Mouse (Mus musculus): Measurements from ENCODE around the gene Gm826. TPM values are rescaled to one million over a fixed set of nuclear protein-coding genes. Genes with fewer than 3 reads are reported as not detected.

Gm826 gene
- polyA plus RNA-seq, 1 experiment from 2014 or later: not detected

DNA sequence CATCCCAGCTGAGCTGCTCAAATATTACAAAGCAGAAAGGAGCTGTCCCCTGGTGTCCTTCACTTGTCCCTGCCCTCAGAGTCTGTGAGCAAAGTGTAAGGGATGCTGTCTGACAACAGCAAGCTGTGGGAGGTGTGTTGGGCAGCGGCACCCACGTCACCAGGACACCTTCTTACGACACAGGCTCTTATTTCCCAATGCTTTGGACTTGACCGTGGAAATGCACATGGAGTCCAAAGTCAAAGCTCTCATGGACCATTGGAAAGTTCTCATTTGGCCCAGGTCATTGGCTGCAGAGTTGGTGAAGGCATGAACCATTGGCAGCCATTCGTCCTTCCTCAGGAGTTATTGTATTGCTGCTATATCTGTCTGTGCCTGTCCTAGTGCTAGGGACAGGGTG lies 5.6 kb upstream of the Gm826 start:
- H3K27ac ChIP-seq (ENCODE audit: low read length): no peak overlapping the region
- no peak for ATAC-seq
- no peak overlapping the region for H3K4me2 ChIP-seq (ENCODE audit: low read length)
- no peaks in the 10 kb centered on the region for H3K9me3 ChIP-seq (ENCODE audit: control insufficient read depth, low read length)
- no peaks in the 10 kb centered on the region for H3K36me3 ChIP-seq (ENCODE audit: control insufficient read depth, insufficient read depth)
- H3K4me3 ChIP-seq (replicated peaks; ENCODE audit: low read length): no peak overlapping the region
- no peaks in the 10 kb centered on the region for H3K27me3 ChIP-seq (replicated peaks; ENCODE audit: control insufficient read depth, insufficient read depth, low read length)
- H3K4me1 ChIP-seq (replicated peaks; ENCODE audit: control insufficient read depth, insufficient read depth, low read length): no peaks in the 10 kb centered on the region; the same call in 1 of the 2 replicates
- no peak overlapping the region for H3K9ac ChIP-seq (replicated peaks; ENCODE audit: low read depth, low read length)
- 91% methylated on average over 5 of the region's 5 CpGs for WGBS

DNA sequence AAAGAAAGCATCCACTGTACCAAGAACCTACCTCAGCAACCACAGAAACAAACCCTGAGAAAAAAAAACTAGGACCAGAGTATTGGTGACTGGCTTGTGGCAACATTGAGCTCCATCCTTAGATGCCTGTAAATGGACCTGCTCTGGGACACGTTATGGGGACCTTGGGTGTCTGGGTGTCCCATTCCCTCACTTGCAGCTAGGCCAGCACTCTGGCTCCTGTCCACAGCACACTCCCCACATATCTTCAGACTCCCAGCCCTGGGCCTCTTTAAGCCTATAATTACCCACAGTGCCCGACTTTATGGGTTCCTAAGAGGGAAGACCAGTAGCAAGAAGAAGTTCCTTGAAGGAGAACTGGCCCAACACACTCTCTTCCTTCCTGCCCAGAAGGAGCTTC lies 2.1 kb upstream of the Gm826 start:
- H3K9me3 ChIP-seq (ENCODE audit: control insufficient read depth, low read length): no peaks in the 10 kb centered on the region
- H3K27ac ChIP-seq (ENCODE audit: low read length): no peak overlapping the region
- H3K27me3 ChIP-seq (replicated peaks; ENCODE audit: control insufficient read depth, insufficient read depth, low read length): no peaks in the 10 kb centered on the region
- no peak overlapping the region for H3K9ac ChIP-seq (replicated peaks; ENCODE audit: low read depth, low read length)
- H3K36me3 ChIP-seq (ENCODE audit: control insufficient read depth, insufficient read depth): no peaks in the 10 kb centered on the region
- peaks cover 3% of the 10 kb centered on the region for H3K4me1 ChIP-seq (replicated peaks; ENCODE audit: control insufficient read depth, insufficient read depth, low read length)
- H3K4me3 ChIP-seq (replicated peaks; ENCODE audit: low read length): no peak overlapping the region
- no peak for ATAC-seq
- no peak overlapping the region for H3K4me2 ChIP-seq (ENCODE audit: low read length)
- WGBS: 65% methylated on average over 2 of the region's 2 CpGs

DNA sequence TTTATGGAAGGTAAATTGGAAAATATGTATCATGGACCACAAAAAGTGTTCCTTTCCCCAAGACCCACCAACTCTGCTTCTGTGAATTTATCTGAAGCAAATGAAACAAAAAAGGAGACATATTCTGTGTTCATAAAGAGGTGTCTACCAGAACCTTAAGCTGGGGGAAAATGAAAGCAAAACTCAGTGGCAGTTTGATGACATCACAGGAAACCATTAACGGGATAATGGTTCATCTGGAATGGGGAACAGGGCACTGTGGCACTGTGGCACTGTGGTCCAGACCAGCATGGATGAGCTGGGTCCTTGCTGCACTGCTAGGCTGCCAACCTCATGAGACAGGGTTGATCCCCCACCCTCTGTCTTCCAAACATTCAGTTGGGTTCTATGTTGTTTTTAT lies 1.1 kb upstream of the Gm826 start:
- Histone ChIP-seq H3K9ac (replicated peaks; ENCODE audit: low read depth, low read length) (no peak overlapping the region), H3K4me3 (replicated peaks; ENCODE audit: low read length) (no peak overlapping the region), H3K4me1 (replicated peaks; ENCODE audit: control insufficient read depth, insufficient read depth, low read length) (peaks cover 3% of the 10 kb centered on the region), H3K36me3 (ENCODE audit: control insufficient read depth, insufficient read depth) (no peaks in the 10 kb centered on the region), H3K9me3 (ENCODE audit: control insufficient read depth, low read length) (no peaks in the 10 kb centered on the region), H3K27me3 (replicated peaks; ENCODE audit: control insufficient read depth, insufficient read depth, low read length) (no peaks in the 10 kb centered on the region), H3K4me2 (ENCODE audit: low read length) (no peak overlapping the region), H3K27ac (ENCODE audit: low read length) (no peak overlapping the region)
- WGBS: 43% methylated on average over 1 of the region's 1 CpGs
- no peak for ATAC-seq

DNA sequence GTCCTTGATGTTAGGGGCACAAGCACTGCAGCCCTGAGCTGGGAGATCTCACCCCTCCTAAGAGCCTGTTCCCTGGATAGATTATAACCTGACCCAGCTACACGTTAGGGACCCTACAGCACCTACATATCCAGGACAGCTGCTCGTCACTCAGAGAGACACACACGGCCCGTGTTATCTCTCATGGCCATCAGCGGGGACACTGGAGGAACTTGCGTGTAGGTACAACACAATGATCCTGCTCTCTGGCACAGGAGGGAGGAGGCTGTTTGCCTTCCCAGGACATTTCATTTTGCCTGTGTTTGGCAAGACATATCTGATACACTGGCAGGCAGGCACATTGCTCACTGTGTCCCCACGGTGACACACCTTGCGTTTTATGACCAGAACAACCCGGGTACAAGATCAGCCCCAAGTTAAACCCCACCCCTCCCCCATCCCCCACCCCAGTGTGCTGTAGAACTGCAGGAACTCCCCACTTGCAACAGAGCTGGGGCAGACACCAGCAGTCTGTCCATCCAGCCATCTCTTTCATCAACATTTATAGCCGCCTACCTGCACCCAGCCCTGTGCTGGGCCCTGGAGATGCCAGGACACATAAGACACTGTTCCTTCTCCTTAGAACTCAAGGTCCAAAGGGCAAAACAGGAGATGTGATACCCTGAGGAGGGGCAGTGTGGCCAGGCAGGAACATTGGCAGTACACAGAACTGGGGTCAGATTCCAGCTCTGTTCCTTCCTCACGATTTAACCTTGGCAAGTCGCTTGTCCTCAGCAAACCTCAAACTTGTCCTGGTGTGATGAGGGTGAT lies 1.2 kb downstream of the Gm826 start:
- Histone ChIP-seq H3K27ac (ENCODE audit: low read length) (no peak overlapping the region), H3K4me3 (replicated peaks; ENCODE audit: low read length) (no peak overlapping the region), H3K4me2 (ENCODE audit: low read length) (no peak overlapping the region), H3K36me3 (ENCODE audit: control insufficient read depth, insufficient read depth) (no peaks in the 10 kb centered on the region), H3K27me3 (replicated peaks; ENCODE audit: control insufficient read depth, insufficient read depth, low read length) (no peaks in the 10 kb centered on the region), H3K4me1 (replicated peaks; ENCODE audit: control insufficient read depth, insufficient read depth, low read length) (peaks cover 6% of the 10 kb centered on the region), H3K9me3 (ENCODE audit: control insufficient read depth, low read length) (no peaks in the 10 kb centered on the region), H3K9ac (replicated peaks; ENCODE audit: low read depth, low read length) (no peak overlapping the region)
- WGBS: 94% methylated on average over 12 of the region's 12 CpGs
- ATAC-seq: no peak

DNA sequence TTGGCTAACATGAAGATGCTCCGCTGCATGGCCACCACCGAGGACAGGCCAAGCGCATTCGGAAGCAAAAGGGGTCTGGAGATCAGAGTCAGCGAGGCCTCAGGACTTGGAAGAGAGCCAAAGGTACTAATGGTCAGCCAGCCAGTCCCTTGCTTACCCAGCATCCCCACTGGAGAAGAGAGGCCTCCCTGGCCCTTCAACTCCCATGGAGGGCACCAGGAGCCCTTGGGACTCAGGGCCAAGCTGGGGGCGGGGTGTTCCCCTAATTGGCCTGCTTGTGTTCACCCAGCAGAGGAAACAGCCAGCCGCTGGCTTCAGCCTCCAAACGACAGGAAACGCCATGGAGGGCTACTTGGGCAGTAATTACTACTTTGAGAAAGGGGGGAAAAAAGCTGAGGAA lies 5.1 kb downstream of the Gm826 start:
- no peak overlapping the region for H3K4me3 ChIP-seq (replicated peaks; ENCODE audit: low read length)
- no peaks in the 10 kb centered on the region for H3K9me3 ChIP-seq (ENCODE audit: control insufficient read depth, low read length)
- 44% methylated on average over 9 of the region's 9 CpGs for WGBS
- H3K4me1 ChIP-seq (replicated peaks; ENCODE audit: control insufficient read depth, insufficient read depth, low read length): peaks cover 3% of the 10 kb centered on the region; the same call in 1 of the 2 replicates
- H3K27me3 ChIP-seq (replicated peaks; ENCODE audit: control insufficient read depth, insufficient read depth, low read length): no peaks in the 10 kb centered on the region
- no peak overlapping the region for H3K27ac ChIP-seq (ENCODE audit: low read length)
- no peak overlapping the region for H3K9ac ChIP-seq (replicated peaks; ENCODE audit: low read depth, low read length)
- H3K4me2 ChIP-seq (ENCODE audit: low read length): no peak overlapping the region
- no peak for ATAC-seq
- no peaks in the 10 kb centered on the region for H3K36me3 ChIP-seq (ENCODE audit: control insufficient read depth, insufficient read depth)

DNA sequence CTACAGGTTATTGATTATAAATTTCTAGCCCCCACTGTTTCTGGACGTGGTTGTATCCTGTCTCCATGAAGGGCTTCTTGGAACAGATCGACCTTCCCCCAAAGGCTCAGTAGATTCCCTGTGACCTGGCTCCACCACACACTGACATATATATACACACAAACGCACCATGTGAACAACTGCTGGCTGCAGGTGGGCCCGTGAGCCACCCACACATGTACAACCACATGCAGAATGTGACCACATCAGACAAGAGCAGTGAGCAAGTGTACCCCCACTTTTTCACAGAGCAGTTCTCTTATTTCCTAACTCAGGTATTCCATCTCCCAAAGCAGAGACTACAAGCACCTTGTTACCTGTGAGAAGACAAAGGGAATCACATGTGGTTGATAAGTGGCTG lies 6.2 kb downstream of the Gm826 start:
- no peak overlapping the region for H3K4me3 ChIP-seq (replicated peaks; ENCODE audit: low read length)
- no peaks in the 10 kb centered on the region for H3K9me3 ChIP-seq (ENCODE audit: control insufficient read depth, low read length)
- H3K4me2 ChIP-seq (ENCODE audit: low read length): no peak overlapping the region
- no peak overlapping the region for H3K9ac ChIP-seq (replicated peaks; ENCODE audit: low read depth, low read length)
- H3K4me1 ChIP-seq (replicated peaks; ENCODE audit: control insufficient read depth, insufficient read depth, low read length): peaks cover 3% of the 10 kb centered on the region; the same call in 1 of the 2 replicates
- 90% methylated on average over 4 of the region's 4 CpGs for WGBS
- no peak for ATAC-seq
- no peaks in the 10 kb centered on the region for H3K36me3 ChIP-seq (ENCODE audit: control insufficient read depth, insufficient read depth)
- H3K27me3 ChIP-seq (replicated peaks; ENCODE audit: control insufficient read depth, insufficient read depth, low read length): no peaks in the 10 kb centered on the region
- H3K27ac ChIP-seq (ENCODE audit: low read length): no peak overlapping the region

DNA sequence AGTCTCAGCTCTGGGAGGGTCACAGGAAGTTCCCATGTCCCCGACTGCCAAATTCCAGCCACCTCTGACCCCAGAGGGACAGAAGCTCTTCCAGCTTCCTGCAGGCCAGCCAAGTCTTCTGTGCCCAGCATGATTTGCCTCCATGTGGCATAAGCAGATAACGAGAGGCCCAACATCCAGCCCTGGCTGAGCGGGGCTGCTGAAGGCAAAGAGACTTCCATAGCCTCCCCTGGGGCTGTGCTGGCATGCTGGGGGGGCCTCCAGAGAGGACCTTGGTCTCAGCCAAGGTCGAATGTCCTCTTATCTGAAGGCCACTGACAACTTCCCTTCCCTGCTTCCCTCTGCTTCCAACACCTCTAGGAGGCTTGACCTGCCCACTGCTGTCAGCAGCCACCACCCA lies 6.8 kb downstream of the Gm826 start:
- Histone ChIP-seq H3K27ac (ENCODE audit: low read length) (no peak overlapping the region), H3K9me3 (ENCODE audit: control insufficient read depth, low read length) (no peaks in the 10 kb centered on the region), H3K4me3 (replicated peaks; ENCODE audit: low read length) (no peak overlapping the region), H3K4me1 (replicated peaks; ENCODE audit: control insufficient read depth, insufficient read depth, low read length) (peaks cover 3% of the 10 kb centered on the region; the same call in 1 of the 2 replicates), H3K9ac (replicated peaks; ENCODE audit: low read depth, low read length) (no peak overlapping the region), H3K36me3 (ENCODE audit: control insufficient read depth, insufficient read depth) (no peaks in the 10 kb centered on the region), H3K4me2 (ENCODE audit: low read length) (no peak overlapping the region), H3K27me3 (replicated peaks; ENCODE audit: control insufficient read depth, insufficient read depth, low read length) (no peaks in the 10 kb centered on the region)
- ATAC-seq: no peak
- 51% methylated on average over 4 of the region's 4 CpGs for WGBS

DNA sequence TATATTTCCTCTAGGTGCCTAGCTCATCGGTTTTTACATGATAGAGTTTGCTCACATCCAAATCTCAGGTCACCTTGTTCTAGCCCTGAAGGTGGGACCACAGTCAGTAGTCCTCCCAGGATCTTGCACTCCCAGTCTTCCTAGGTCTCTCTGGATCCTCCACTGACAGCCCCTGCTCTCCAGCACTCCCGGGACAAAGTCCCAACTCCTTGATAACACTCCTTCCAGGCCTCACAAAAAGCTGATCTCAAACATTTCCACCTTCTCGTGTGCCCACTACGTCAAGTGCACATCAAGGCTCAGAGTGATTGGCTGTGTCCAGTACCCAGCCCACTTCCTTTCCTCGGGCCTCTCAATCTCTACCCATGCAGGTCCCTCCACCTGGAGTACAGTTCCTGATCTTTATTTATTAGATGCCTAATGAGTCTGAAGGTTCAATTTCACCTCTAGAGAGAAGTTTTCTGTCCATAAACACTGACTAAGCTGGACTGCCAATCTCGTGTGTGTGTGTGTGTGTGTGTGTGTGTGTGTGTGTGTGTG lies 8.8 kb downstream of the Gm826 start:
- peaks cover 3% of the 10 kb centered on the region; the same call in 1 of the 2 replicates for H3K4me1 ChIP-seq (replicated peaks; ENCODE audit: control insufficient read depth, insufficient read depth, low read length)
- no peak overlapping the region for H3K4me3 ChIP-seq (replicated peaks; ENCODE audit: low read length)
- H3K27me3 ChIP-seq (replicated peaks; ENCODE audit: control insufficient read depth, insufficient read depth, low read length): no peaks in the 10 kb centered on the region
- ATAC-seq: no peak
- H3K9ac ChIP-seq (replicated peaks; ENCODE audit: low read depth, low read length): no peak overlapping the region
- H3K36me3 ChIP-seq (ENCODE audit: control insufficient read depth, insufficient read depth): no peaks in the 10 kb centered on the region
- H3K9me3 ChIP-seq (ENCODE audit: control insufficient read depth, low read length): no peaks in the 10 kb centered on the region
- H3K27ac ChIP-seq (ENCODE audit: low read length): no peak overlapping the region
- no peak overlapping the region for H3K4me2 ChIP-seq (ENCODE audit: low read length)
- WGBS: 83% methylated on average over 6 of the region's 6 CpGs

DNA sequence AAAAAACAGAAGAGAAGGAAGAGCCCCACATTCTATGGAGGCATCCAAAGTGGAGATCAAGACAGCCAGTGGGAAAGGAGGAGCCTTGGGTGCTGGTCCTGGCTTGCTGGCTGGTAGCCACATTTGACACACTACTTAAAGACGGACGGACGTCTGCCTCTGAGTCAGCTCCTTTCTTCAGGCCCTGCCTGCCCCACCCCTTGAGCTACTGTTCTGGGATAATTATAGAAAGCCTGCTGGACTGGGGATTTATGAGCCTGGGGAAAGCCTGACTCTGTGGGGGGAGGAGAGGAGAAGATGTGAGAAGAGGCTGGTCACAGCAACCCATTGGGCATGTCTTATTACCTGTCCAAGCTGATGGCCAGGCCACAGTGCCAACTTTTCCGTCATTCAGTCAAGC lies 12.1 kb downstream of the Gm826 start:
- H3K9ac ChIP-seq (replicated peaks; ENCODE audit: low read depth, low read length): no peak overlapping the region
- H3K4me3 ChIP-seq (replicated peaks; ENCODE audit: low read length): no peak overlapping the region
- no peak overlapping the region for H3K27ac ChIP-seq (ENCODE audit: low read length)
- H3K9me3 ChIP-seq (ENCODE audit: control insufficient read depth, low read length): no peaks in the 10 kb centered on the region
- no peak overlapping the region for H3K4me2 ChIP-seq (ENCODE audit: low read length)
- WGBS: 39% methylated on average over 4 of the region's 4 CpGs
- H3K4me1 ChIP-seq (replicated peaks; ENCODE audit: control insufficient read depth, insufficient read depth, low read length): no peaks in the 10 kb centered on the region
- ATAC-seq: no peak
- H3K27me3 ChIP-seq (replicated peaks; ENCODE audit: control insufficient read depth, insufficient read depth, low read length): no peaks in the 10 kb centered on the region
- no peaks in the 10 kb centered on the region for H3K36me3 ChIP-seq (ENCODE audit: control insufficient read depth, insufficient read depth)

Measured in forebrain, embryonic 16.5 days (tissue).